In genomic region chr6:121527281-121527680, GRCm38 (mm10) we compare ENCODE assay signal across 23 mouse cellular contexts. TPM values are rescaled to one million over a fixed set of nuclear protein-coding genes. Genes with fewer than 3 reads are reported as not detected.
"Had no signal": no experiment of that assay in that cellular context is flagged by ENCODE, and none has a peak within 500 bp of the region (broad histone marks: within the 10 kb centered on the region; RNA-seq: fewer than 3 reads in every experiment).

No protein-coding gene starts in this region.

- H3K27ac ChIP-seq: heart, embryonic 13.5 days; heart, embryonic 15.5 days; hindbrain, embryonic 13.5 days; hindbrain, embryonic 15.5 days; hindbrain, postnatal 0 days; kidney, embryonic 15.5 days; kidney, postnatal 0 days; layer of hippocampus, adult 2 months; limb, embryonic 12.5 days; liver, embryonic 13.5 days had no signal

- H3K4me1 ChIP-seq: kidney, embryonic 15.5 days; limb, embryonic 12.5 days; liver, embryonic 13.5 days had no signal

- H3K4me3 ChIP-seq: heart, embryonic 13.5 days; heart, embryonic 15.5 days; hindbrain, embryonic 13.5 days; hindbrain, embryonic 15.5 days; kidney, embryonic 15.5 days; layer of hippocampus, adult 2 months; limb, embryonic 12.5 days; liver, embryonic 13.5 days had no signal

- H3K9me3 ChIP-seq: heart, embryonic 13.5 days; heart, embryonic 15.5 days; hindbrain, embryonic 13.5 days; hindbrain, embryonic 15.5 days; kidney, embryonic 15.5 days; limb, embryonic 12.5 days; liver, embryonic 13.5 days had no signal

- H3K36me3 ChIP-seq: heart, embryonic 13.5 days; heart, embryonic 15.5 days; hindbrain, embryonic 13.5 days; hindbrain, embryonic 15.5 days; kidney, embryonic 15.5 days; limb, embryonic 12.5 days; liver, embryonic 13.5 days had no signal

- H3K27me3 ChIP-seq: heart, embryonic 13.5 days; heart, embryonic 15.5 days; hindbrain, embryonic 15.5 days; kidney, embryonic 15.5 days; limb, embryonic 12.5 days; liver, embryonic 13.5 days had no signal

- DNase-seq: gastrocnemius, postnatal 14 days; gastrocnemius, postnatal 36 days; heart, adult 18-20 months; heart, postnatal 36 days; kidney, adult 11 months; kidney, adult 2 months; kidney, adult 9 months; kidney, postnatal 14 days; kidney, postnatal 36 days; layer of hippocampus, postnatal 36 days; left cerebral cortex, postnatal 4 days; liver; liver, embryonic 13.5 days had no signal

RNA-seq across cellular contexts. Expression of gene Iqsec3, which starts 53.8 kb away (rescaled TPM):
- total RNA-seq: hematopoietic stem cell, adult 5-6 weeks had no signal
- polyA plus RNA-seq: heart, embryonic 13.5 days; heart, embryonic 15.5 days; liver, embryonic 13.5 days had no signal
